Mouse (Mus musculus) MN1 (cell line): Measurements from ENCODE around the gene Ankib1.
A peak's percentile ranks its signal among the peaks of the same experiment; 100 is the strongest.

ENCODE experiments used
- DNase-seq: peaks from one replicate; pipeline ENCODE4 v3.0.0-alpha.2; 2016; ENCODE audit warnings: low spot score

Ankib1 gene

GRCm38 (mm10) chr5:3646539-3646938 is 156.2 kb downstream of the Ankib1 start:
- peak; percentile 18 for DNase-seq

GRCm38 (mm10) chr5:3645326-3645725 is 157.4 kb downstream of the Ankib1 start:
- DNase-seq: no peak

GRCm38 (mm10) chr5:3644621-3645020 is 158.1 kb downstream of the Ankib1 start:
- DNase-seq: no peak
